Mouse (Mus musculus): Measurements from ENCODE around the gene Gigyf2. TPM values are rescaled to one million over a fixed set of nuclear protein-coding genes. Genes with fewer than 3 reads are reported as not detected.

Gene Gigyf2
- total RNA-seq (2021) = 100 to 1,000 TPM; 133 to 144 TPM
- long read RNA-seq, experiment 1, transcript Gigyf2-222 (4 exons, 995 nt) = major isoform, 5 of 10 reads
- long read RNA-seq, experiment 1, partial matches to known transcripts = 2 of 10 reads
- long read RNA-seq, experiment 1, other reads (novel, unspliced or antisense) = 1 of 10 reads
- long read RNA-seq, experiment 2, transcript Gigyf2-219 (4 exons, 3,015 nt) = major isoform, 15 of 18 reads
- long read RNA-seq, experiment 2, partial matches to known transcripts = 0 of 18 reads
- long read RNA-seq, experiment 2, other reads (novel, unspliced or antisense) = 1 of 18 reads

DNA sequence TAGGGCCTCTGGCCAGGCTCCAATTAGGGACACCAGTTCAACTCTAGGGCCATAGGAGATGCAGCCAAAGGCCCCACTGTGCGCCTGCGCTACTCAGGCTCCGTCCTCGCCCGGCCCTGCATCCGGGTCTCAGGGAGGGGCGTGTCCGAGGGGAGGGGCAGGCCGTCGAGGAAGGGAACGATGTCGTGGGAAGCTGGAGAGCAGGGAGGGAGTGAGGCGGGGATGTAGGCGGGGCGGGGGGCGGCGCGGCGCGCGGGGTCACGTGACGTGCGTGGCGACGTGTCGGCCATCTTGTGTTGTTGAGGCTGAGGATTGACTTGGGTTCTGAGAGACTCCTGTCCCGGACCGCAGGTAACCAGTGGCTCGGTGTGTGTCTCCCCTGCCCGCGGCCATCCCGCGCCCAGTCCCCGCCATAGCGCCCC, at the start of gene Gigyf2:
TSS of gene Gigyf2 (plus strand) at position 257 of the 422 bp plus-strand sequence.
- DNase-seq (ENCODE audit: low spot score in 2 of 2) = peak; percentile 92 to 95

DNA sequence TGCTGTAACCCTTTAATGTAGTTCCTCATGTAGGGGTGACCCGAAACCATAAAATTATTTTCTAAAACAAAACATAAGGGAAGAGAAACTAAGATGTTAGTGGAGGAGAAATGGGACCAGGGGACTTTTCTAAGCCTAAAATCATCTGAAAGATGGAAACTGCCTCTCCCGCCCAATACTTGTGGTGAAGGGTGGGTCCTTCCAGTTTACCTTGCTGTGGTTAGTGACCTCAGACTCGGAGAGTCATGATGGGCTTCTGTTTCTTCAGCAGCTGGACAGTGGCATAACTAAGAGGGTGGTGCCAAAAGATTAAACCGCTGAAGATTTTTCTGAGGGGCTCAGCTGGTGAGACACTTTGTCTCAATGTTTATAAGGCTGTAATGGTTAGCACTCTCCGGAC, 46.5 kb upstream of the Gigyf2 start:
- DNase-seq (ENCODE audit: low spot score in 2 of 2) = no peak

DNA sequence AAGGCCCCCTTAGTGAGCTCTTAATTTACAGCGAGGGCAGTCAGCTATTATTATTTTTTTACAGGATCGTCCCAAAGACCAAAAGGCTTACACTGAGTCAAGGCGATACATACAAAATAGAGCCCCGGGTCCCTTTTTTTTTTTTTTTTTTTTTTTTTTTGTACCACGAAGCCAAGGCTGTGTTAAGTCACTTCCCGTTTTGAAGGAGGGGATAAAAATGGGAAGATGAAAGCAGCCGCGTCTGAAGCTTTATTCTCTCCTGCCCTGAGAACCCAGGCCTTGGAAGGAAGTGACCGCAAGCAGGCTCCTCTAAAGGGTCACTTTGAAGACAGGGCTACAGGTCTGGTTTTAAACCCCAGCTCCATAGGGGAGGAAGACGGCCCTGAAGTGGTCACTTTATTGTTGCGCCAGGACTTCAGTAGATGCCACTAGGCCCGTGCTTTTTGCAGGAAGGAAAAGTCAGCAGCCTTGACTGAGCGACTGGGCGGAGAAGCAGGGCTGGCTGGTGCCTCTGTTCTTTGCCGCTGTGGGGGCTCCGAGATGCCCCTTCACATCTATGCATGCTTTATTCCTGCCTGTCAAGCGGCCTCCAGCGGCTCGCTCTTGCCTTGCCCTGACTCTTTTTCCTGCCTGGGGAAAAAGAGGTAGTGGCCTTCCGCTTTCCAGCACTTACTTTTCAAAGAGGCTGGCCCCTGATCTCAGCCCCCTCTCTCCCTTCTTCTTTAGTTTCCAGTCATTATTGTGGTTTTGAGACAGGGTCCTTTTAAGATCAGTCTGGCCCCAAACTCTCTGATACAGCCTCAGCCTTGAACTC, 45.0 kb upstream of the Gigyf2 start:
- DNase-seq (ENCODE audit: low spot score in 2 of 2) = no peak

DNA sequence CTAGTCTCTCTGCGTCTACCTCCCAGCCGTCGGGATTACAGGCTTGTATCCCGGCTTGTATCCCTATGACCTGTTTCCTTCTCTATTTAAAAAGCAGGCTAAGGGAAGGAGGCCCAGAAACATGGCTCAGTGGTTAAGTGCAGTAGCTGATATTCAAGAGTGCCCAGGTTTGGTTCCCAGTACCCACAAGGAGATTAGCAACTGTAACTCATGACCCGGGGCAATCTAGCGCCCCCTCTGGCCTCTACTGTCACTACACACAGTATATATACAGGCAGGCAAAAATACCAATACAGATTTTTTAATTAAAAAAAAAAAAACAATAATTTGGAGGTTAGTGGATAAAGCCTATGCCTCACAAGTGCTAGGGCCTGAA, 44.4 kb upstream of the Gigyf2 start:
- DNase-seq (ENCODE audit: low spot score in 2 of 2) = no peak

DNA sequence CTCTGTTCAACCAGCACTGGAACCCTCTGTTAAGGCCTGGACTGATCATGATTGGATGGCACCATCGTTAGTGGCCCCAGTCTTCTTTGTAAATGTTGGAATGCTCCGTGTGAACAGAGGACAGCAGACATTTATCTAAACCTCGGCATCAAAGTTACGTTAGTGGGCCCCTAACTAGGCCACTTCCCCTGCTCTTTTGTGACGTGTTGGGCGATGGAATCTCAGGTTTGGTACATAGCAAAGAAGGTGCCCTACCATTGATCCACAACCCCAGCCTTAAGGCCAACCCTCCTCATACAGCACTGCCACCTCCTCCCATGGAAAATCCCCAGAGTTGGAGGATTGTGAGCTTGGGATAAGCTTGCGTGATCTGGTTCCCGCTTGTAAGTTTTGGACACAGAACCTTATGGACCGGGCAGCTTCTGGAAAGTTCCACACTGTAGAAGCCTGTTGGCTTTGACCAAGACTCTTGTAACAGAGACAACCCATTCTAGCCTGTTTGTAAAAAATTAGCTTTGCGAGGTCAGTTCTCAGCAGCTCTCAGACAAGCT, 43.3 kb upstream of the Gigyf2 start:
- no peak for DNase-seq (ENCODE audit: low spot score in 2 of 2)

DNA sequence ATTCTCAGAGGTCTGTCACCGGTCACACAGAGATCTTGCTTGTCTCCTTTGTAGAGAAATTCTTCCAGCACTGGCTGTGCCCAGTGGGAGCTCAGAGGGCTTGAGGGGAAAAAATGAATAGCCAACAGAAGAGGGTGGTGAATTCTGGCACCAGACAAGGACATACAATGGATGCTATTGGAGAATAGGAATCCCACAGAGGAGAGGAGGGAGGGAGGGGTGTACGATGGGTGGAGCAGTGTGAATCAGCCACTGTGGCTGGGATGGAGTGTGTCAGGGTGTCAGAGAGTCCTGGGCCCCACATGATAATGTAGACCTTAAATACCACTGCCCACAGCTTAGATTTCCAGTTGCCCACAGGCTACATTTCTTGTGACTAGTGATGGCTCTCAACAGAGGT, 39.7 kb upstream of the Gigyf2 start:
- DNase-seq (ENCODE audit: low spot score in 2 of 2) = no peak

DNA sequence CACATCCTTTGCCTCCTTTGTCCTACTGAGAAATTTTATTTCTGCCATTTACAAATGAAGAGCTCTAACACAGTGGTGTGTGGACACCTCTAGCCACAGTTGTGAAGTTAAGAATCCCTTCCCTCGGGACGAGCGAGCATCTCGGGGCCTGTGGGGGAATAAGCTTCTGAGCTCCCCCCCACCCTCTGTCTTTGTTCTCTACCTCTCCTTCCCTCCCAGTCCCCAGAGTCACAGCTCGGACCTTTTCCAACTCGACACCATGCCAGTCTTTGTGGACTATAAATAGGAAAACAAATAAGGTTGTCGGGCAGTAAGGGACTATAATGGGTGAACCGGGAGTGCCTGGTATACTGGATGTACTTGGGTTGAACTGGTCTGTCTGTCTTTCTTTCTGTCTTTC, 35.4 kb upstream of the Gigyf2 start:
- no peak for DNase-seq (ENCODE audit: low spot score in 2 of 2)

DNA sequence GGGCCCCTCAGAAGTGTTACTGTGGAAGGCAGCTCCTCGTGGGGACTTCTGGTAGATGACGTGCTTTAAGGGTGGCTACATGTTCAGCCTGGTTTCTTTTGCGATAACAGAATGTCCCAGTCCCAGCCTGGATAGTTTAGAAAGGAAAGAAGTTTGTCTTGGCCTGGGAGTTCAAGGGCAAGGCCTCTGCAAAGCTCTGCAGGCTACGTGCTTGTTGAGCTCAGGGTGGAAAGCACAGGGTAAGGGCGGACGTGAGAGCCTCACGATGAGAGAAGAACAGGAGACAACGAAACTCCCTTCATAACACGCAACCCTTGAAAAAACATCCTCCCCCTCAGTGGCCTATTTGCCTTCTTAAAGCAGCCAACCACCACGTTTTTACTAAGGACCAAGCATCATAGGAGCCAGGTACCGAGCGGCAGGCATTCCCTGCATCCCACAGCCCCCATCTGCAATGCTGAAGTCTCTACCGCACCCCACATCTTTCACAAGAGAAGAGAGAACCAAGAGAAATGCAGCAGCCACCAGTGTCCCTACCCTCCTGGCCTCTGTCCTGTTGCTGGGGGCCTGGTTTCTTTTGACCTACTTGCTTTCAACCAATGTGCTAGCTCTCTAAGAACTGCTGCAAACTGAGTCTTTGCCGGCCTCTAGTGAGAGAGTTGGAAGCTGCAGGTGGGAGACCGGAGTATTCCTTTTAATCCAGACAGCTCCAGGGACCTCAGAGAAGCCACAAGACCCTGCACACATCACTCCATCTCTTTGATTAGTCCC, 34.2 kb upstream of the Gigyf2 start:
- DNase-seq (ENCODE audit: low spot score in 2 of 2) = peak; percentile 16 to 42

DNA sequence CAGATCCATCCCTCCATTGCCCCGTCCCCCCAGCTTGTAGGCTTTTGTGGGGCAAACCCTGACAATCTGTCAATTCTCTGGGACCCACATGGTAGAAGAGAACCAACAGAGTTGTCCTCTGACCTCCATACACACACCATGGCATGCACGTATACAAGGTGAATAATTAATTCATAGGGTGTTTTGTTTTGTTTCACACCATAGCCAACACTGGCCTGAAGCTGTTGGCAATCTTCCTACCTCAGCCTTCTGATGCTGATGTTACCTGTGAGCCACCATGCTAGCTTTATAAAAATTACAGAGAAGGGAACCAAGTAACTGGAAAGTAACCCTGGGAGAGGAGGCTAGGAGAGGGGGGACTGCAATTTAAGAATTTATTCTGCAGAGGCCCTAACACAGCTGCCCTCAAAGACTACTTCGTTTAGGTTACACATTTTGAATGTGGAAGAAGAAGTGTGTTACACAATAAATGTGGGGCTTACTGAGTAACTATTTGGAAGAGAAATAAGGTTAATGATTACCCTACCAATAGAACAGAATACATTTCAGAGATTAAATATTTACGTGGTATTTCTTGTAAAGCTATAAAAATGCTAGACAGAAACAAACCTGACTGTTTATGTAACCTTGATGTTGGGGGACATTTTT, 32.6 kb upstream of the Gigyf2 start:
- DNase-seq (ENCODE audit: low spot score in 2 of 2) = no peak

DNA sequence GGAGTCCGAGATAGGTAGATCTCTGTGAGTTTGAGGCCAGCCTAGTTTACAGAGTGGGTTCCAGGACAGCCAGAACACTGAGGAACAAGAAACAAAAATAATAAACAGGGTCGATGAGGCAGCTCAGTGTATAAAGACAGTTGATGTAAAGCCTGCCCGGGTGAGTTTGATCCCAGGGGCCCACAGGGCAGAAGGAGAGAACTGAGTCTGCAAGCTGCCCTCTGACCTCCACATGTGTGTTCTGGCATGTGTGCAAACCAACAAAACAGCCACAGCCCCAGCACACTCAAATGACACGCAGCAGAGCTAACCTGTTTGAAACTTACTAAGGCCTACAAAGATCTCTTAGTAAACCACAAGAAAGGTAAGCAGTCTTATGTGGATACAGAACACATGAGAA, 31.8 kb upstream of the Gigyf2 start:
- DNase-seq (ENCODE audit: low spot score in 2 of 2) = no peak

DNA sequence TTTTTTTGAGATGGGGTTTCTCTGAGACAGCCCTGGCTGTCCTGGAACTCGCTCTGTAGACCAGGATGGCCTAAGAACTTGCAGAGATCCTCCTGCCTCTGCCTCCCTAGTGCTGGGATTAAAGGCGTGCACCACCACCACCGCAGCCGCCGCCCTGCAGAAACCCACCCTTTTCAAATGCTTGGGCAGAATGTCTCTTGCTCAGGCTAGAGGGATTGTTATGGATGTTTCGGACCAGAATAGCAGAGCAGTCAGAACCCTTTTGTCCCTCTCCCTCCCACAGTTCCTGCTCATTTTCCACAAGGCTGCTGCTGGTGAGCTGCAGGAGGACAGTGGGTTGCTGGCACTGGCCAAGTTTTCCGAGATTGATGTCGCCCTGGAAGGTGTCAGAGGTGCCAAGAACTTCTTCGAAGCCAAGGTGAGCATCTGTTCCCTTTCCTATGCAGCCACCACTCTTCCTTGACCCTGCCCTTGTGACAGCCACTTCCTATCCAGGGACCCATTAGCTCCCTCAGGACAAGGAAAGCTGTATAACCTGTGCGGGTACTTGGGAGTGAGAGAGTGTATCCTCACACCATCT, 29.4 kb upstream of the Gigyf2 start:
- no peak for DNase-seq (ENCODE audit: low spot score in 2 of 2)

DNA sequence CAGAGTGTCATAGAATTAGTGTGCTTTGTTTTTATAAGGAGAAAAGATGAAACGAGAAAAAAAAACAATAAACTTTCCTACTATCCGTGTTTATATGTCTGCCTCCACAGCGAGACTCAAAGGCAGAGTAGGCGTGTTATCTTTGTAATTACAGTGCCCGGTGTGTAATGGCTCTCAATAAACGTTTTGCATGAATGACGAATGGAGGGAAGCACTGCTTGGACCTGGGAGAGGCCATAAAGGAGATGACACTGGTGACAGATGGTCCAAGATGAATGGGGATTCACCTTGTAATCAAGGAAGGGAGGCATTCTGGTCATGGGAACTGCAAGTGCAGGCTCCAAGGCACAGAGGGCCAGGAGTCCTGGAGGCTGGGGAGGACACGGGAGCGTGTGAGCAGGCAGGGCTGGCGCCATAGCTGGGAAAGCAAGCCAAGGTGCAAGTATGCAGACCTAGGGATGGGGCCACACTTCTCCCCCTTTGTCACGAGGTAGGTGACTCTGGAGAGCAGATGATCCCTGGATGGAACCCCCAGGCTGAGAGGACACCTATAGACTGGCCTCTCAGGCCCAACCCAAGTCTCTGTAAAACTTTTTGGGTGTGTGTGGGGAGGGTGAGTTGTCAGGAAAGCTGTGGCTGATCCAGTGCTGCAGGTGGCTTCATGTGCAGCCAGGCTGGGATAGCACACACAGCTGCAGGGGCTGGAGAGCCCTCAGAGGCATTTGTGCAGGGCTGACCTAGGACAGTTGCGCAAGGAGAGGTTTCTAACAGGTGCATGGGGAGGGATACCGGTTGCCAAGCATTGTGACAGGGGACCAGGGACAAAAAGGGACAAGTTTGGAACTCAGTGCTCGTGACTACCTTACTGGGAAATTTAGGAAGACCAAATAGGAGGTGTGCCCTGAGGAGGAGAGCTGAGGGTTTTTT, 26.2 kb upstream of the Gigyf2 start:
- no peak for DNase-seq (ENCODE audit: low spot score in 2 of 2)

DNA sequence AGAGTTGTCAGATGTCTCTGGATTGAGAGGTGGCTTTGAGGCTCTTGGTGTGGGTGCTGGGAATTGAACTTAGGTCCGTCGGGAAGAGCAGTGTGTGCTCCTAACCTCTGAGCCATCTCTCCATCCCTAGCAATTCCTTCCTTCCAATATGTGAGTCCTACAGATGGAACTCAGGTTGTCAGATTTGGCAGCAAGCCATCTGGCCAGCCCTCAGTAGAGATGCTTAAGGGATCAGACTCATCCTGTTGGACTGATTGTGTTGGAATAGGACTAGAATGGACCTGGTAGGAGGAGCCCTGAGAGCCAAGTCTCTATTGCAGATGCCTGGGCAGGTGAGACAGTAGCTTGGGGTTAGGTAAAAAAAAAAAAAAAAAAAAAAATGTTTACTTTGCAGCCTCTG, 24.8 kb upstream of the Gigyf2 start:
- no peak for DNase-seq (ENCODE audit: low spot score in 2 of 2)

DNA sequence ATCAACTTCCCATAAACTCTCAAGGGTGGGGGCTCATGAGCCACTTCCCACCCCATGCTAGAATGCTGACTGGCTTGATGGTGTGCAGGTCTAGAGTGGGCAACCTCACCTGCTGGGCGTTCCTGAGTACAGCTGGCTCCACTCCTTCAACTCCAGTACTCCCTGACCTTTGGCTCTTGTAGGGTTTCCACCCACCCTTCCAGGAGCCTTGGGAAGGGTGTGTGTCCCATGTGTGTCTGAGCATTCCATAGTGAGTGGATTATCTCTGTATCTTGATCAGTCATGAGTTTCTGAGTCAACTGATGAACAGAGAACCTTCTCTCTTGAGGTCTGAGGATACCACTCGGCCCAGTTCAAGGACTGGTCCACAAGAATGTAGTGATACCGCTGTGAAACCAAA, 17.8 kb upstream of the Gigyf2 start:
- no peak for DNase-seq (ENCODE audit: low spot score in 2 of 2)

DNA sequence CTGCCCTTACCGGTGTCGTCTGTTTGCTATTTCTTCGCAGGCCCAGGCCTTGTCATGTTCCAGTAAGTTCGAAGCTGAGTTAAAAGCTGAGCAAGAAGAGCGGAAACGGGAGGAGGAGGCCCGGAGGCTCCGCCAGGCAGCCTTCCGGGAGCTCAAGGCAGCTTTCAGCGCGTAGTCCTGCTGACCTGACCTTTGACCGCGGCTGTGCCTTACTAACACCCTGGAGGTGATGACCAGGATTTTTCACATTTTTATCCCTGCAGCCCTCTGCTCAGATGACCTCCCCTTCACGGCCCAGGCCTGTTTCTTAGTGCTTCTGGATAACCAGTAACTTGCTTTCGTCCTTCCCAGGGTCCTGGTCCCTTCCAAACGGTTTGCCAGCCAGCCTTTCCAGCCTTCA, 17.2 kb upstream of the Gigyf2 start:
- DNase-seq (ENCODE audit: low spot score in 2 of 2) = no peak

DNA sequence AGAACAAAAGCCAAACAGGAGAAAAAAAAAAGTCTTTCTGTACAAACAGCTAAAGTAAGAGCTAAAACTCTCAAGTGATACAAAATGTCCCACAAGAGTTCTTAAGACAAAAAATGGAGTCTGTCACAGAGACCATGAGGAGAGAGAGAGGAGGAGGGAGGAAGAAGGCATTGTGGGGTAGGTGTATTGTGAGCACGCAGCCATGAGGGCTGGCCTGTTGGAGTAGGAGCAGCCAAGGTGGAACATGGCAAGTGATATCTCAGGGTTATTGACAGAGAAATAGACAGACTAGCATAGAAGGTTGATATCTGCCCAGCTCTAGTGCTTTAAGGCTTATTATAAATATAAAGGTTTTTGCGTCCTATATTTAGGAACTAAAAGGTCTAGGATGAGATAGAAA, 14.1 kb upstream of the Gigyf2 start:
- no peak for DNase-seq (ENCODE audit: low spot score in 2 of 2)

DNA sequence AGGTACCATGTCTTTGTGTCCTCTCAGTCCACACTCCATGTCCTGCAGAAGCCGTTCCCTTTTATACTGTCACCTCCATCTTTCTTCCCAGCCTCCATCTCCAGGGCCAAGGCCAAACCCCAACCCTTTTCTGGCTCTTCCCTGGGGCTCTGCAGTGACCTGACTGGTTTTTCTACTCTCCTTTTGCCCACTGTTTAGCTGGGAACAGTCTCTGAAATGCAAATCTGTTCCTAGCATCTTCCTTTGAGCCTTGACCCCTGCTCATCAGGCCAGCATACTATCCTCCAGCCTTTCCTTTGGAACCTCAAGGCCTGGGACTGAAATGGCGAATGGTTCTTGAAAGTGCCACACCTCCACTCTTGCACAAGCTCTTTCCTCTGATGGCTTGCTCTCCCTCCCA, 13.7 kb upstream of the Gigyf2 start:
- DNase-seq (ENCODE audit: low spot score in 2 of 2) = no peak

DNA sequence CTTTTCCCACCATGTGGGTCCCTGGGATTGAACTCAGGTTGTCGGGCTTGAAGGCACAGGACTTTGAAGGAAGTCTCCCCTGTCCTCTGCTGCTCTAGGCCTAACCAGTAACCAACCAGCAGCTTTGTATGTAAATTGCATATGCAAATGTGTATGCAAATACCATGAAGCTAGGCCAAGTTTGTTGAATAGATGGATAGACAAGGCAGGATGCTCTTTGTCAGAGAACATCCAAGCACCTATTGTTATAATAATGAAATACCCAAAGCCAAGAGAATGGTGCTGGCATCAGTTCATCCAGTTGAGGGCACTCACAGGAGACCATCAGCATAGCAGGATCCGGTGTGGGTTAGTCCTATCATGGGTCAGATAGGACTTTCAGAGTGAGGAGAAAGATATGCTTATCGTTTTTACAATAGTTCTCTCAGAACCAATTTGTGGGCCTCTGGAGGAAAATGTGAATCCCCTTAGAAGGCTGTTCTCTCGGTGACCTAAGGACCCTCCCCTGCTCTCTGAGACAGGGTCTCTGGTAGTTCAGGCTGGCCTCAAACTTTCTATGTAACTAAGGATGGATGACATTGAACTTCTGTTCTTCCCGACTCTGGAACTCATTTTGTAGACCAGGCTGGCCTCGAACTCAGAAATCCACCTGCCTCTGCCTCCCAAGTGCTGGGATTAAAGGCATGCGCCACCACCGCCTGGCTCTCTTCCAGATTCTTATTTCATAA, 12.8 kb upstream of the Gigyf2 start:
- no peak for DNase-seq (ENCODE audit: low spot score in 2 of 2)

DNA sequence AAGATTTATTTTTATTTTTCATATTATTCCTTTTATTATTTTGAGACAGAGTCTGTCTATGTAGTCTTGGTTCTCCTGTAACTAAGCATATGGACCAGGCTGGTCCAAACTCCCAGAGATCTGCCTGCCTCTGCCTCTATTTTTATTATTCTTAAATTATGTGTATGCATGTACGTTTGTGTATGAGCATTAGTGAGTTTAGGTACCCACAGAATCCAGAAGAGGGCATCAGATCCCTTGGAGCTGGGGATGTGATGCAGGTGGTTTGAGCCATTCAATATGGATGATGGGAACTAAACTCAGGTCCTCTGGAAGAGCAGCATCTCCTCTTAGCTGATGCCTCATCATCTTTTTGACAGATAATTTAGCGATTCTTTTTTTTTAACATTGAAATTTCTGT, 11.4 kb upstream of the Gigyf2 start:
- no peak for DNase-seq (ENCODE audit: low spot score in 2 of 2)
